Mouse (Mus musculus) embryonic facial prominence, embryonic 13.5 days (tissue): ENCODE measurements around the gene Tor2a. TPM values are rescaled to one million over a fixed set of nuclear protein-coding genes. Genes with fewer than 3 reads are reported as not detected.

Experiments
- ATAC-seq: fragments of 200-750 bp; cut with Nextera tagmentation; 2 replicates; pipeline ENCODE4 v1.8.0; 2017; ENCODE audit warnings: low read depth; ENCODE audit not compliant: insufficient number of reproducible peaks, insufficient read depth, low FRiP score, low TSS enrichment
- H3K27ac ChIP-seq: fragments of 300-500 bp; sonication (generic); 2 replicates; pipeline ENCODE4 v1.5.1; 2015; ENCODE audit warnings: moderate library complexity, mild to moderate bottlenecking, inconsistent platforms
- H3K27me3 ChIP-seq: fragments of 300-500 bp; sonication (generic); 2 replicates; pipeline ENCODE4 v1.6.1; 2015; ENCODE audit warnings: mild to moderate bottlenecking, inconsistent platforms
- H3K36me3 ChIP-seq: fragments of 300-500 bp; sonication (generic); 2 replicates; pipeline ENCODE4 v1.6.1; 2015; ENCODE audit warnings: mild to moderate bottlenecking, inconsistent platforms
- H3K4me1 ChIP-seq: fragments of 300-500 bp; sonication (generic); 2 replicates; pipeline ENCODE4 v1.6.1; 2015; ENCODE audit warnings: inconsistent platforms
- H3K4me2 ChIP-seq: fragments of 300-500 bp; sonication (generic); 2 replicates; pipeline ENCODE4 v1.6.1; 2015; ENCODE audit warnings: moderate library complexity, mild to moderate bottlenecking, inconsistent platforms
- H3K4me3 ChIP-seq: fragments of 300-500 bp; sonication (generic); 2 replicates; pipeline ENCODE4 v1.5.1; 2015; ENCODE audit warnings: mild to moderate bottlenecking, inconsistent platforms
- H3K9ac ChIP-seq: fragments of 300-500 bp; sonication (generic); 2 replicates; pipeline ENCODE4 v1.6.1; 2015; ENCODE audit warnings: mild to moderate bottlenecking, inconsistent platforms
- H3K9me3 ChIP-seq: fragments of 300-500 bp; sonication (generic); 2 replicates; pipeline ENCODE4 v1.6.1; 2016; ENCODE audit warnings: inconsistent platforms
- WGBS: fragments of 180-500 bp; shearing (Covaris S2); methylation state at CpG from one replicate; pipeline ENCODE4 v1.1.7; 2015; ENCODE audit warnings: mixed read lengths; 5-methylcytosine and 5-hydroxymethylcytosine counted together
- polyA plus RNA-seq: library from polyadenylated mRNA; unstranded; fragments of >200 nt; fragmentation: Nextera tagmentation; extraction: Ambion mirVana; gene quantifications from 2 replicates; pipeline ENCODE4 v1.2.1, GENCODE M21; 2015

The Tor2a gene
- polyA plus RNA-seq, 1 experiment from 2014 or later, result 72.3 TPM

DNA sequence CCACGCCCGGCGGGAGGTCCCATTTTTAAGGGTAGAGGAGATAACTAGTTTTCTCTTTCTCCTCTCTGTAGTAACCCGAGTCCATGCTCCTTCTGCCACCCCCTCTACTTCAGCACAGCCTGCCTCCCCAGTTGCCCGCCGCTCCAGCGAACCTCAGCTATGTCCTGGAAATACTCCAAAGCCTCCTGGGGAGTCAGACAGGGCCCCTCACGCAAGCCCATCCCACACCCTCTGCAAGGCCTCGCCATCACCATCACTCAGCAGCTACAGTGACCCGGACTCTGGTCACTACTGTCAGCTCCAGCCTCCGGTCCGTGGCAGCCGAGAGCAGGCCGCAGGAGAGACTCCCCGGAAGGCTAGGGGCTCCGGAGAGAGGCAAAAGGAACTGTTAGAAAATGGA, 8.0 kb upstream of the Tor2a start:
- Histone ChIP-seq H3K4me3 (no peak overlapping the region), H3K9me3 (no peaks in the 10 kb centered on the region), H3K27ac (no peak overlapping the region), H3K9ac (no peak overlapping the region), H3K36me3 (peaks cover 42% of the 10 kb centered on the region), H3K4me2 (no peak overlapping the region), H3K4me1 (peaks cover 18% of the 10 kb centered on the region), H3K27me3 (no peaks in the 10 kb centered on the region)
- no peak for ATAC-seq
- WGBS, result 90% methylated on average over 16 of the region's 16 CpGs

DNA sequence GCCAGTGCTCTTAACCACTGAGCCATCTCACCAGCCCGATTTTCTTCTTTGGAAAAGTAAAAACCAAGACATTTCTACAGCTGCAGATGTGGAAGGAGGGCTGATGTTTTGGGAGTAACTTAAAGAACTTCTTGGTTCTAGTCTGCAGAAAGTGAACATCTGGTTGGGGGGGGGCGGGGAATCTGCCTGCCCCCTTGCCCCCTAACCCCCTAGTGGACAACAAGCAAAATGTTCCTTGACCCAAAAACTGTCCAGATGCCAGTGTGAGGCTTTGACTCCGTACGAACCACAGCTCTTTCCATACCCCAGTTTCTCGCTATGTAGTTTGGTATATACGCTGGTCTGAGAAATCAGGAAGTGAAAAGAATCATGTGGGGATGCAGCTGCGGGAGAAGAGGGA, 6.8 kb upstream of the Tor2a start:
- Histone ChIP-seq H3K9me3 (no peaks in the 10 kb centered on the region), H3K4me1 (peaks cover 16% of the 10 kb centered on the region), H3K27ac (no peak overlapping the region), H3K27me3 (no peaks in the 10 kb centered on the region), H3K9ac (no peak overlapping the region), H3K36me3 (peaks cover 47% of the 10 kb centered on the region), H3K4me2 (no peak overlapping the region), H3K4me3 (no peak overlapping the region)
- no peak for ATAC-seq
- 73% methylated on average over 7 of the region's 7 CpGs for WGBS

DNA sequence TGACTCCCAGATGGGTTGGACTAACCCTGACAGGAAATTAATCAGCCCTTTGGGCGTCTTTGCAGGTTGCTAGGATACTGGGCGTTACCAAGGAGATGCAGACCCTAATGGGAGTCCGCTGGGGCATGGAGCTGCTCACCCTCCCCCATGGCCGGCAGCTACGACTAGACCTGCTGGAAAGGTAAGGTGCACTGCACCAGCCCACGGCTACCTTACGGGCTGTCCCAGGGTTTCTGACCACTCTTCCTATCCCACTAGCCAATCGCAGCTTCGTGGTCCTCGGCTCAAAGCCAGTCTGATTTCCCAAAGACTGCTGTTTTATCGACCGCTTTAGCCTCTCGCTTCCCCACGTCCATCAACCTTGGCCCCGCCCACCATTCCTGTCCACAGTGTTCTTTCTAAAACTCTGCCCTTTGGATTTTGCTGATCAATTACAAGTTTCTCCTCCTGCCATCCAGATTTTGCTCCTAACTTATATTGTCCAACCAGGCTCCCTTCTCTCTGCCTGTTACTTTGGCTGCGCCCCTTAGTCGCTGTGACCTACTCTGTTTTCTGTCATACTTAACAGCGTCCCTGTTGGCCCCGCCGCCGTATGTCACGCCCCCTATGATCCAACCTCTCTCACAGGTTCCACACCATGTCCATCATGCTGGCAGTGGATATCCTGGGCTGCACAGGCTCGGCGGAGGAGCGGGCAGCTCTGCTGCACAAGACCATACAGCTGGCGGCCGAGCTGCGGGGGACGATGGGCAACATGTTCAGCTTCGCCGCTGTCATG, 6.0 kb upstream of the Tor2a start:
- peak; percentile 68 for ATAC-seq
- Histone ChIP-seq H3K4me3 (peak overlapping the region; percentile 41), H3K27ac (peak overlapping the region; percentile 48), H3K9me3 (no peaks in the 10 kb centered on the region), H3K36me3 (peaks cover 38% of the 10 kb centered on the region), H3K4me1 (peaks cover 16% of the 10 kb centered on the region), H3K27me3 (no peaks in the 10 kb centered on the region), H3K4me2 (peak overlapping the region; percentile 64), H3K9ac (peak overlapping the region; percentile 59)
- WGBS, result 6% methylated on average over 31 of the region's 31 CpGs

DNA sequence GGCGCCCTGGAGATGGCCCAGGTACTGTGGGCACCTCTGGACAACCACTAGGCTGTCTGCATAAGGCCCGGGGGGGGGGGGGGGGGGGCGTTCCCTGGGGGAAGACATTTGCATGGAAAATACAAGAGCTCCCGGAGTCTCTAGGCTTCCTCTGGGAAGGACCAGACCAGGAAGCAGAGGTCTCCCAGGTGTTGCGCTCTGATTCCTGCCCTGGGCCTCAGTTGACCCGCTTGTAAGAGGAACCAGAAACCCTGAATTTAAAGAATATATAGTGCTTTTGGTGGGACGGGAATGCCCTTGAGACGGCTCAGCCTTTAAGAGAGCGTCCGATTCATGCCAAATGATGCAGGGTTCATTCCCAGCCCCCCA, 5.4 kb upstream of the Tor2a start:
- Histone ChIP-seq H3K4me3 (peak overlapping the region; percentile 41), H3K27ac (peak overlapping the region; percentile 16; the same call in 1 of the 2 replicates), H3K36me3 (peaks cover 32% of the 10 kb centered on the region), H3K27me3 (no peaks in the 10 kb centered on the region), H3K9ac (peak overlapping the region; percentile 59), H3K4me2 (peak overlapping the region; percentile 64), H3K4me1 (peaks cover 16% of the 10 kb centered on the region), H3K9me3 (no peaks in the 10 kb centered on the region)
- WGBS, result 17% methylated on average over 10 of the region's 10 CpGs
- ATAC-seq, result no peak

DNA sequence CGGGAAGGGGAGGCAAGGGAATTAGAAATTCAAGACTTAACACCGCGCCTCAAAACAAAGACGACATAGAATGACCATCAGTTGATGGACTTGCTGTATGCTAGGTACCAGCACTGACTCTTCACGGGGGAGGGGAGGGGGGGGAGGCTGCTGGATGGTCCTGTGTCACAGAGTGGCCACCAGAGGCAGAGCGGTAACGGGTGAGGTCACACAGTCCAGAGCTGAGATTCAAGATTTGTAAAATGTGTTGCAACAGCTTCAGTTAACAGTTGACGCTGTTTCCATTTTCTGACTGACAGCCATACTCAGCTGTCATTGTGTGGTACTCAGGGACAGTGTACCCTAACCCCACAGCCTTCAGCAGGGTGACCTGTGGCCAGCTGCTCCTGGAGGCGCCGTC, 4.9 kb upstream of the Tor2a start:
- H3K4me1 ChIP-seq, result peaks cover 16% of the 10 kb centered on the region
- no peak overlapping the region for H3K27ac ChIP-seq
- H3K4me2 ChIP-seq, result peak overlapping the region; percentile 64; the same call in 1 of the 2 replicates
- H3K27me3 ChIP-seq, result no peaks in the 10 kb centered on the region
- no peak for ATAC-seq
- no peaks in the 10 kb centered on the region for H3K9me3 ChIP-seq
- no peak overlapping the region; the same call in 1 of the 2 replicates for H3K4me3 ChIP-seq
- WGBS, result 64% methylated on average over 10 of the region's 10 CpGs
- H3K36me3 ChIP-seq, result peaks cover 28% of the 10 kb centered on the region
- H3K9ac ChIP-seq, result no peak overlapping the region

DNA sequence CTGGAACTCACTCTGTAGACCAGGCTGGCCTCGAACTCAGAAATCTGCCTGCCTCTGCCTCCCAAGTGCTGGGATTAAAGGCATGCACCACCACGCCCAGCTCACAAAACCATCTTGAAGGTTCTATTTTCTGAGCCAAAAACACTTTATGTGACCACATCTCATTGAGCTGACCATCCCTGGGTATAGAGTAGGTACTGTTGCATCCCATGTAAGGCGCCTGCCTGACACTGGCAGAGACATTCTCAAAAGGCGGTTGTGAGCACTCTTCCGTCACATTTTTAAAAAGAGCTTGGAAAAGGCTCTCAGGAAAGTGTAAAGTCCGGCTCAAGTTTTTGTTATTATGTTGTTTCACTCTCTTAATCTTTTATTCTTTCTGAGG, 369 bp upstream of the Tor2a start:
- no peak overlapping the region for H3K9ac ChIP-seq
- H3K9me3 ChIP-seq, result no peaks in the 10 kb centered on the region
- peaks cover 34% of the 10 kb centered on the region for H3K36me3 ChIP-seq
- H3K4me2 ChIP-seq, result peak overlapping the region; percentile 58
- no peak for ATAC-seq
- peak overlapping the region; percentile 72; the same call in 1 of the 2 replicates for H3K4me3 ChIP-seq
- H3K4me1 ChIP-seq, result peaks cover 14% of the 10 kb centered on the region
- no peak overlapping the region for H3K27ac ChIP-seq
- 31% methylated on average over 6 of the region's 6 CpGs for WGBS
- no peaks in the 10 kb centered on the region for H3K27me3 ChIP-seq

DNA sequence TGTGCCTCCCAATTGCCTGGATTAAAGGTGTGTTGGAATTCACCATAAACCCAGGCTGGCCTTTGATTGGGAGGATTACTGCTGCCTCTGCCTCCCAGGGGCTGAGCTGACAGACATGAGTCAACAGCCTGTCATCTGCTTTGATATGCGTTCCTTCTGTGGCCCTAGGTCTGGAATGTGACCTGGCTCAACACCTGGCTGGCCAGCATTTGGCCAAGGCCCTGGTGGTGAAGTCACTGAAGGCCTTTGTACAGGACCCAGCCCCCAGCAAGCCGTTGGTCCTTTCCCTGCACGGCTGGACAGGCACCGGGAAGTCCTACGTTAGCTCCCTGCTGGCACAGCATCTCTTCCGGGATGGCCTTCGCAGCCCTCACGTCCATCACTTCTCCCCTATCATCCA, 1.5 kb downstream of the Tor2a start:
- 66% methylated on average over 8 of the region's 8 CpGs for WGBS
- no peaks in the 10 kb centered on the region for H3K27me3 ChIP-seq

DNA sequence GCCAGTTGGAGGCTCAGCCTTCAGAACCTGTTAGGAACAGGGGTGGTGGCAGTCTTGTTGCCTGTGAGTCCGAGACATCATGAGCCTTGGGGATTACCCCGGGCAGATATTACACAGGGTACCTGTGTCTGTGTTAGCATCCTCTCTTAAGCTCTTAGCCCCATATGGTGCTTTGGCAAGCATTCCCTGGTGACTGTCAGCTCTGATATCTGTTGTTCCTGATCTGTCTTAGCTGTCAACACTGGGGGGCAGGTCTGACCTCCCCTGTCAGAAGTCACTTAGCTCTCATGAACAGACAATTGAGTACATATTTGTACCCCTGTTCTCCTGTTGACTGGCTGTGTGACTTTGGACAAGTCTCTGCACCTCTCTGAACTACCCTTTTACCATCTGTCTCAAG, 2.0 kb downstream of the Tor2a start:
- Histone ChIP-seq H3K36me3 (peaks cover 39% of the 10 kb centered on the region), H3K4me1 (peaks cover 11% of the 10 kb centered on the region), H3K9me3 (no peaks in the 10 kb centered on the region), H3K4me2 (no peak overlapping the region), H3K9ac (peak overlapping the region; percentile 40; the same call in 1 of the 2 replicates), H3K4me3 (no peak overlapping the region), H3K27ac (no peak overlapping the region), H3K27me3 (no peaks in the 10 kb centered on the region)
- ATAC-seq, result no peak
- WGBS, result 95% methylated on average over 2 of the region's 2 CpGs

More for the DNA sequence above, 1.5 kb downstream of the Tor2a start:
- Histone ChIP-seq H3K4me3 (no peak overlapping the region), H3K36me3 (peaks cover 39% of the 10 kb centered on the region), H3K27ac (no peak overlapping the region), H3K9me3 (no peaks in the 10 kb centered on the region), H3K4me2 (peak overlapping the region; percentile 58; the same call in 1 of the 2 replicates), H3K4me1 (peaks cover 11% of the 10 kb centered on the region), H3K9ac (peak overlapping the region; percentile 40; the same call in 1 of the 2 replicates)
- no peak for ATAC-seq

DNA sequence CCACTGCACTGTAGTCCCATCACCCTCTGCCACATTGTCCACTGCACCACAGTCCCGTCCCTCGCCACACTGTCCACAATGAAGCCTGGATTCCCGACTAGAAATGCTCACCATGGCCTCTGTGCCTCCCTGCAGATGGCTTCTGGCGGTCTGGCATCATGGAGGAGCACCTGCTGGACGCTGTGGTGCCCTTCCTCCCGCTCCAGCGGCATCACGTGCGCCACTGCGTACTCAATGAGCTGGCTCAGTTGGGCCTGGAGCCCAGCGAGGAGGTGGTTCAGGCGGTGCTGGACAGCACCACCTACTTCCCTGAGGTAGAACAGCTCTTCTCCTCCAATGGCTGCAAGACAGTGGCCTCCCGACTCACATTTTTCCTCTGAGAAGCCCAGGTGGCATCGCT, 4.3 kb downstream of the Tor2a start:
- peaks cover 11% of the 10 kb centered on the region for H3K4me1 ChIP-seq
- H3K4me3 ChIP-seq, result no peak overlapping the region
- H3K27ac ChIP-seq, result no peak overlapping the region
- 91% methylated on average over 14 of the region's 14 CpGs for WGBS
- H3K9ac ChIP-seq, result no peak overlapping the region
- H3K9me3 ChIP-seq, result no peaks in the 10 kb centered on the region
- H3K4me2 ChIP-seq, result no peak overlapping the region
- H3K27me3 ChIP-seq, result no peaks in the 10 kb centered on the region
- peaks cover 30% of the 10 kb centered on the region for H3K36me3 ChIP-seq
- no peak for ATAC-seq

DNA sequence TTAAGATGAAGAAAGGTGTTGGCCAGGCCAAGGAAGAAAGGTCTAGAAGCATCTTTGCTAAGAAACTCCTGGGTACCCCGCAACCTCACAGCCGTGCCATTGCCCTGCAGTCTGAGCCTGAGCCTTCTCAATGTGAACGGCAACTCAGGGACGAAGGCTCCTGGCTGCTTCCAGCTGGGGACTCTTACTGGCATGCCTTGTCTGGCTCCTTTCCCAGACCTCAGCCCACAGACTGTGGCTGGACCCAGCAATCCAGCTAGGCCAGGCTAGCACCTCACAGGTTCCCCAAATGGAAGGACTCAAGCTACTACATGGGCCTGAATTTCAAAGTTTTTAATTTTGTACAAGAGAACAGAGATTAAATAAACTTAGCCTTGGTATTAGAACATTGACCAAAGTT, 4.8 kb downstream of the Tor2a start:
- no peak overlapping the region for H3K9ac ChIP-seq
- no peaks in the 10 kb centered on the region for H3K27me3 ChIP-seq
- WGBS, result 91% methylated on average over 4 of the region's 4 CpGs
- H3K4me2 ChIP-seq, result no peak overlapping the region
- H3K36me3 ChIP-seq, result peaks cover 30% of the 10 kb centered on the region
- peaks cover 11% of the 10 kb centered on the region for H3K4me1 ChIP-seq
- ATAC-seq, result no peak
- no peaks in the 10 kb centered on the region for H3K9me3 ChIP-seq
- no peak overlapping the region for H3K27ac ChIP-seq
- no peak overlapping the region for H3K4me3 ChIP-seq

DNA sequence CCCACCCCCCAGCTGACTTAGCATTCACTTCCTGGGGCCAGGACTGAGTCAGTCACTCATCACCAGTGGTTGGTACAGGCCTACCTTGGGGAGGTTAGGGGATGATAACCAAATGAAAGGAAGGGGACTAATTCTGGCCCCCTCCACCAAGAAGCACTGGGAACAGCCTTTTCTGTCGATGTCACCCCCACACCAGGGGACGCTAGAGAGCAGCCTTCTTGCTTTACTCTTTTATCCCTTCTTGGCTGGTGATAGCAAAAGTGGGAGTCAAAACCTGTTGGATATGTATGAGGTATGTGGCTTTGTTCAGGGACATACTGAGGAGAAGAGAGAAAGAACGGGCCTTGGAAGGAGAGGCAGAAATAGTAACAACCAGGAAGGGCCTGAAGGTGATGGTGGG, 6.3 kb downstream of the Tor2a start:
- WGBS, result 83% methylated on average over 3 of the region's 3 CpGs
- Histone ChIP-seq H3K27ac (no peak overlapping the region), H3K9ac (no peak overlapping the region), H3K36me3 (peaks cover 30% of the 10 kb centered on the region), H3K4me2 (no peak overlapping the region), H3K9me3 (no peaks in the 10 kb centered on the region), H3K4me3 (no peak overlapping the region), H3K4me1 (peaks cover 7% of the 10 kb centered on the region), H3K27me3 (no peaks in the 10 kb centered on the region)
- no peak for ATAC-seq

DNA sequence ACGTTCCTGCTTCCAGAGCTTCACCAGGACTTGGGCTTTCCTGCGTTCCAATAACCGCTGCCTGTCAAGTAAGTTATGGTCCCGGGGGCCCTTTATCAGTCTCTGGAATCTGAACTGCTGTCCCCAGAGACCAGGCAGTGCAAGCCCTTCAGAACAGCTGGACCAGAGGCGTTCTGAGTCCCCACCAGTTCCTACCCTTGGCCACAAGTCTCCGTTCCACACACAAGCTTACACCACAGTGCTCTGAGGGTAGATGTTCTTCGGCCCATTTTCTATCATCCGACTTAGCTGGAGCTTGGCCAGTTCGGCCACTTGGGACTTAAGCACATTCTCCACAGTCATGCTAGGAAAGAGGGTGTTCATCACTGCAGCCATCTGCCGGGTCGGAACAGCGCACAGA, 10.2 kb downstream of the Tor2a start:
- no peak for ATAC-seq
- no peaks in the 10 kb centered on the region for H3K27me3 ChIP-seq
- H3K9ac ChIP-seq, result 0 out of 2 replicates have a peak overlapping the region, but pooled peaks have one; percentile 12
- H3K27ac ChIP-seq, result no peak overlapping the region
- no peaks in the 10 kb centered on the region for H3K9me3 ChIP-seq
- H3K36me3 ChIP-seq, result peaks cover 7% of the 10 kb centered on the region
- no peak overlapping the region for H3K4me3 ChIP-seq
- H3K4me2 ChIP-seq, result no peak overlapping the region
- no peaks in the 10 kb centered on the region for H3K4me1 ChIP-seq
- 63% methylated on average over 12 of the region's 12 CpGs for WGBS
